Mouse (Mus musculus): Measurements from ENCODE around the gene Irf2bp1.

The Irf2bp1 gene

GRCm38 (mm10) chr7:19003902-19004630 is at the start of gene Irf2bp1:
Irf2bp1 (plus strand) TSS chr7:19004044.
- DNase-seq (ENCODE audit: extremely low read depth, insufficient read length, low spot score), result peak; percentile 85

GRCm38 (mm10) chr7:18957569-18958383 is 46.1 kb upstream of the Irf2bp1 start:
- peak; percentile 85 for DNase-seq (ENCODE audit: extremely low read depth, insufficient read length, low spot score)

GRCm38 (mm10) chr7:18958384-18958766 is 45.5 kb upstream of the Irf2bp1 start:
- peak; percentile 75 for DNase-seq (ENCODE audit: extremely low read depth, insufficient read length, low spot score)

DNA sequence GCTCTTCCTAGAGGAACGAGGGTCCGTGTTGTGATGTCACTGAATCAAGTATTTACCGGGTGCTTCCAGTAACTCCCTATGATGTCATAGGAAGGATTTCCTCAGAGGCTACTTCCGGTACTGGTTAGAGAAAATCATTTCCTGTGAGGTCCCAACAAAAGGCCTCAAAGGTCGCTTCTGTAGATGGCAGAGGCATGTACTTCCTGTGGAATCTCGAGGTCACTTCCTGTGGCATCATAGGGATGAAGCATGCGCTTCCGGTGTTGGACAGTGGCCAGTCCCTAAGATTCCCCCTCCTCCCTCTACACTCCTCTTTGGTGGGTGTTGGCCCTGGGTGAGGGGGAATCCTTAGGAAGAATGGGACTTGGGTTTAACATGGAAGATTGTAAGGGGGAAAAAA is 44.4 kb upstream of the Irf2bp1 start:
- no peak for DNase-seq (ENCODE audit: extremely low read depth, insufficient read length, low spot score)

- DNase-seq (ENCODE audit: extremely low read depth, insufficient read length, low spot score), result no peak
Observed at GRCm38 (mm10) chr7:18962171-18962792, 41.6 kb upstream of the Irf2bp1 start.

- no peak for DNase-seq (ENCODE audit: extremely low read depth, insufficient read length, low spot score)
Observed at GRCm38 (mm10) chr7:18962795-18963194, 41.0 kb upstream of the Irf2bp1 start.

- no peak for DNase-seq (ENCODE audit: extremely low read depth, insufficient read length, low spot score)
Observed at GRCm38 (mm10) chr7:18963294-18963843, 40.5 kb upstream of the Irf2bp1 start.

GRCm38 (mm10) chr7:18965312-18965711 is 38.5 kb upstream of the Irf2bp1 start:
- no peak for DNase-seq (ENCODE audit: extremely low read depth, insufficient read length, low spot score)

DNA sequence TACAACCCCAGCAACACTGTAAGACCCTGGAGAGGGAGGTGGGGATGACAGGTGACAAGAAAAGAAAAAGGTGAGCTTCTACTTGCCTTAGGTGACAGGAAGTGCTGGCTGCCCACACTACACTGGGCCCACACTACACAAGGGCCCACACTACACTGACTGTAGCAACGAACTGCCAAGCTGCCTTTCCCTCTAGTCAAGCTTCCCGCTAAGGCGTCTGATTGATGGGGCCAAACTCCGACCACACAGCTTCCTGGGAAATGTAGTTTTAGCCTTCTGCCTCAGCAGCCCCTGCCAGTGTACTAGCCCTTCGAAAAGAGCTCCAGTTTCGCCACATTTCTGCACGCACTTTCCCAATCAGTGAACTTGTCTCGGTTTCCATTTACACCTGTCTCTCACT is 36.2 kb upstream of the Irf2bp1 start:
- no peak for DNase-seq (ENCODE audit: extremely low read depth, insufficient read length, low spot score)

DNA sequence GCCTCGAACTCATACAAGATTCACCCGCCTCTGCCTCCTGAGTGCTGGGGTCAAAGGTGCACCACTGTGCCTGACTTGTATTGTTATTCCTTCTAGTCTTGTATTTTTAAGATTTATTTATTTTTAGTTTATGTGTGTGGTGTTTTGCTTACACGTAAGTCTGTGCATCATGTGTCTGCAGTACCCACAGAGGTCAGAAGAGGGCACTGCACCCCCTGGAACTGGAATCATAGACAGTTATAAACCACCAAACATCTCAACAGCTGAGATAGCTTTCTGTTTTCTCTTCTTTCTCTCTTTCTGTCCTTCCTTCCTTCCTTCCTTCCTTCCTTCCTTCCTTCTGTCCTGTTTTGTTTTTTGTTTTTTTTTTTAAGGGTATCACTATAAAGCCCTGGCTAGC is 32.9 kb upstream of the Irf2bp1 start:
- DNase-seq (ENCODE audit: extremely low read depth, insufficient read length, low spot score), result no peak

DNA sequence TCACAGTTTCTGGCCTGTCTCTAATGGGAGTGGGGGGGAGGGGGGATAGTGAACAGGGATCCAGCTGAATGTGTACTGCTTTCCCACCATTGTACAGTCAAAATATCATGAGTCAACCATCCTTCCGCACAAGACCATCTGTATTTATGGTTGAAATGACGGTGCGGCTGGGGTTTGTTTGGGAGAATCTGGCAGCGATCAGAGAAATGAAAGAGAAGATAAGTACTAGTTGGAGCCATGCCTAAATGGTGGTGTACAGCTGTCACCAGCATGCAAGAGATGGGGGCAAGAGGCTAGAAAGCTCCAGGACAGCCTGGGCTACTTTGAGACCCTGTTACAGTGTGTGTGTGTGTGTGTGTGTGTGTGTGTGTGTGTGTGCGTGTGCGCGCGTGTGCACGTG is 25.5 kb upstream of the Irf2bp1 start:
- DNase-seq (ENCODE audit: extremely low read depth, insufficient read length, low spot score), result no peak

DNA sequence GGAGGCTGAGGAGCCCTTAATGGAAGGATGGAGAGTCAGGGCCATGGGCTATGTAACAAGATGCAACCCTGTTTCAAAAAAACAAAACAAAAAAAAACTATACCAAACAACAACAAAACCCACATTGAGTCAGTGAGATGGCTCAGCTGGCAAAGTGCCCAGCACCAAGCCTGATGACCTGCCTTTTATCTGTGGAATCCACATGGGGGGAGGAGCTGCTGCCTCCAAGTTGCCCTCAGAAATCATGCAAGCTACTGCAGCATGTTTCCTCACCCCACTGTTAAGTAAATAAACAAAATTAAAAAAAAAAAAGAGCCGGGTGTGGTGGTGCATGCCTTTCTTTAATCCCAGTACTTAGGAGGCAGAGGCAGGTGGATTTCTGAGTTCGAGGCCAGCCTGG is 17.3 kb upstream of the Irf2bp1 start:
- DNase-seq (ENCODE audit: extremely low read depth, insufficient read length, low spot score), result no peak

GRCm38 (mm10) chr7:18987100-18987499 is 16.7 kb upstream of the Irf2bp1 start, which contains the start of gene Nanos2:
Nanos2 (plus strand) TSS chr7:18987400.
- DNase-seq (ENCODE audit: extremely low read depth, insufficient read length, low spot score), result no peak

GRCm38 (mm10) chr7:18987747-18988146 is 16.1 kb upstream of the Irf2bp1 start:
- no peak for DNase-seq (ENCODE audit: extremely low read depth, insufficient read length, low spot score)

DNA sequence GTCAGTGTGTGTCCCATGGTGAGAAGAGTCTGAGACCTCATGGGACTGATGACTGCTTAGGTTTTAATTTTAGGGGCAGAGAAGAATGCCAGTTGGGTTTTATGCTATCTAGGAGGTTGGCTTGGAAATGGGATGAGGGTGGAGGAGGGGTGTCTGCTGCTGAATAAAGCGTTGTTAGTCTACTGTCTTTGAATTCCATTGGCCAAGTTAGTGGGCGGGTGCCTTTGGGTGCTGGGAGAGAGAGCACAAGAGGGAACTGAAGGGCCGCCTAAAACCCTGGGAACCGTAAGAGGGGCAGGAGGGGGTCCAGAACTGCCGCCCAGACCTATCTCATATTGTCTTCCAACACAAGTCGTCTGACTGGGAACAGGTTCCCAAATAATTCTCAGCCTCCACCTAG is 15.1 kb upstream of the Irf2bp1 start:
- no peak for DNase-seq (ENCODE audit: extremely low read depth, insufficient read length, low spot score)

GRCm38 (mm10) chr7:18989995-18990394 is 13.8 kb upstream of the Irf2bp1 start:
- DNase-seq (ENCODE audit: extremely low read depth, insufficient read length, low spot score), result no peak

DNA sequence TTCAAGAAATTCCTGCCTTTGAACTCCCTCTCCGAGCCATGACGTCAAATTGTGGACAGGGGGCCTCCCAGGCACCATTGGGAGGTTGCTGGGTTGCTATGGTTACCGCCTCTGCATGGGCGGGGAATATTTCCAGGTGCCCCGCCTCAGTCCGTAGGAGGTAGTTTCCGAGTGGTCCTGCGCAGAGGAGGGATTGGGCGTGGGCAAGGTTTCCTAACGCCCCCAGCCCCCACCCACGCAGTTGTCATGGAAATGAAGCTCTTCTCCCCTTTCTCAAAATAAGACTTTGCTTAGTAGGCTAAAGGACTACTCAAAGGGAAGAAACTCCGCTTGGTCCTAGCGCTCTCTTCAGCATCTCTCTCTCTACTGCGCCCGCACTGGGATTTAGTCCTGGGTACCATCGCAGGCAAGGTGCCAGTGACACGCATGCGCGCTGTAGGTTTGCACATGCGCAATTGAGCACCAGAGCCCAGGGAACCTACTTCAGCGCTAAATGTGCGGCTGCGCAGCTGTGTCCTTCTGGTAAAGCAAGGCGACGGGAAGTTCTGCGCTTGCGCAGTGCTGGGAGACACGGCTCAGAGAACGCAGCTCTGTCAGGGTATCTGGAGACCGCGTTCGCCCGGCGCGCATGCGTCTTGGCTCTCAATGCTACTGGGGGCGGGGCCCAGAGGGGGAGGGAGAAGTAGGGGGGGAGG is 13.1 kb upstream of the Irf2bp1 start, which contains the start of gene Mypop:
Gene Mypop, plus strand, starts transcription at position 645 of the 695 bp plus-strand sequence.
- DNase-seq (ENCODE audit: extremely low read depth, insufficient read length, low spot score), result peak; percentile 94

- DNase-seq (ENCODE audit: extremely low read depth, insufficient read length, low spot score), result peak; percentile 29
Observed at GRCm38 (mm10) chr7:18991660-18992293, 12.1 kb upstream of the Irf2bp1 start.

DNA sequence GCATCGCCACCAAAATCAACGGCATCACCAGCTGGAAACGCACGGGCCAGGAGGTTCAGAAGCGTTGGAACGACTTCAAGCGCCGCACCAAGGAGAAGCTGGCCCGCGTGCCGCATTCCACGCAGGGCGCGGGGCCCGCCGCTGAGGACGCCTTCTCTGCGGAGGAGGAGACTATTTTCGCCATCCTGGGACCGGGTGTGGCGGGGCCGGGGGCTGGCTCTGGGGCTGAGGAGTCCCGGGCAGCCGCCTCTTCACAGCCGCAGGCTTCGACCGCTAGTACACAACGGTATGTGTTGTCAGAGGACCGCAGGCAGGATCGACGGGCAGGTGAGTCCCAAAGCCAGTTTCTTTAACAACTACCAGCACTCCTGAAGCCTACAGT is 11.6 kb upstream of the Irf2bp1 start:
- DNase-seq (ENCODE audit: extremely low read depth, insufficient read length, low spot score), result no peak

DNA sequence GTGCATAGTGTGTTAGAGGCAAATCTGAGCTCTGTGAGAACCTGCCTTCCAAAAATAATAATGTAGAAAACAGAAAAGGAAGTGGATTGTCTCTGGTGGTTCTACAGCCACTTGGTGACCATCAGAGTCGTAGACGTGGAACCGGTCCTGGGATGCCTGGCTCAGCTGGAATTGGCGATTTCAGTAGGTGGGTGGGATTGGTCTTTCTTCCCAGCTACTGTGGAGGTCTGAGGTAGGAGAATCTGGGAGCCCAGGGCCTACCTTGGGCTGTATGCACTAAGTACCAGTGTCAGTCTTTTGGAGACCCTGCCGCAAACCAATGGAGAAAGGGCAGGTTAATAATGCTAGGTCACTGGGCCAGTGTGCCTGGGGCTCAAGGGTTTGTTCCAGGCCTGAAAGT is 10.8 kb upstream of the Irf2bp1 start:
- DNase-seq (ENCODE audit: extremely low read depth, insufficient read length, low spot score), result no peak
